ENCODE assay signal across 15 mouse cellular contexts in genomic region chr11:113409121-113409520, GRCm38 (mm10).
DNase-seq lines count a peak whose midpoint lies in the region; ATAC-seq and TF ChIP-seq lines count a peak whose summit lies in the region.
"Had no signal": no experiment of that assay in that cellular context is flagged by ENCODE, and none has a peak within 500 bp of the region (broad histone marks: within the 10 kb centered on the region; RNA-seq: fewer than 3 reads in every experiment).

No protein-coding gene starts in this region.

- H3K4me1 ChIP-seq in MEL (ENCODE audit: control insufficient read depth in 1 of 2, insufficient read depth in 2 of 2, low read length in 2 of 2): no peaks in the 10 kb centered on the region
- no peaks in the 10 kb centered on the region for H3K4me1 ChIP-seq in stomach, postnatal 0 days (replicated peaks; ENCODE audit: control insufficient read depth, insufficient read depth)

- H3K9me3 ChIP-seq in MEL (replicated peaks; ENCODE audit: insufficient read depth, low read length): no peaks in the 10 kb centered on the region
- no peaks in the 10 kb centered on the region for H3K9me3 ChIP-seq in stomach, postnatal 0 days (ENCODE audit: control insufficient read depth, low read length)
- H3K9me3 ChIP-seq: forebrain, embryonic 13.5 days had no signal

- no peak overlapping the region for H3K27ac ChIP-seq in left cerebral cortex, adult 2 months
- no peak overlapping the region for H3K27ac ChIP-seq in MEL (ENCODE audit: control insufficient read depth, low read depth, low read length)
- H3K27ac ChIP-seq in stomach, postnatal 0 days (replicated peaks): no peak overlapping the region
- H3K27ac ChIP-seq: forebrain, embryonic 13.5 days had no signal

- TF ChIP-seq CTCF in left cerebral cortex, adult 2 months (IDR thresholded peaks at IDR 0.05): peak; percentile 37
- TF ChIP-seq CTCF in MEL (IDR thresholded peaks at IDR 0.05 in 2 of 3, conservative IDR thresholded peaks at IDR 0.05 in 1 of 3; ENCODE audit: control insufficient read depth in 1 of 3, insufficient read depth in 1 of 3, low read depth in 2 of 3, low read length in 3 of 3, poor library complexity in 1 of 3, severe bottlenecking in 1 of 3): peak; percentile 50 to 66 (median 61)
- TF ChIP-seq CTCF in stomach, postnatal 0 days (IDR thresholded peaks at IDR 0.05; ENCODE audit: low read depth): peak; percentile 61

- no peak for TF ChIP-seq EP300 in MEL (IDR thresholded peaks at IDR 0.05; ENCODE audit: low read depth in 1 of 2, low read length in 2 of 2)
- TF ChIP-seq EP300 in stomach, postnatal 0 days (optimal IDR thresholded peaks at IDR 0.05): no peak

- no peak for ATAC-seq in stomach, postnatal 0 days (ENCODE audit: low FRiP score, low TSS enrichment)
- ATAC-seq: forebrain, embryonic 13.5 days; intestine, embryonic 16.5 days; Patski had no signal

- H3K4me2 ChIP-seq in stomach, postnatal 0 days (replicated peaks; ENCODE audit: low read depth): no peak overlapping the region
- H3K4me2 ChIP-seq: forebrain, embryonic 13.5 days had no signal

- WGBS in stomach, postnatal 0 days: 87% methylated on average over 9 of the region's 9 CpGs

- H3K4me3 ChIP-seq in left cerebral cortex, adult 2 months: no peak overlapping the region
- no peak overlapping the region for H3K4me3 ChIP-seq in MEL (ENCODE audit: control insufficient read depth in 1 of 2, insufficient read depth in 1 of 2, low read depth in 2 of 2, low read length in 2 of 2)
- H3K4me3 ChIP-seq in stomach, postnatal 0 days (ENCODE audit: low read depth, low read length): no peak overlapping the region
- H3K4me3 ChIP-seq: forebrain, embryonic 13.5 days had no signal

- DNase-seq in left cerebral cortex, adult 2 months (ENCODE audit: extremely low spot score in 1 of 2, low spot score in 2 of 2): no peak
- no peak for DNase-seq in left cerebral cortex, postnatal 14 days (ENCODE audit: low spot score in 2 of 2)
- peak; percentile 27 for DNase-seq in thymus, postnatal 14 days
- no peak for DNase-seq in thymus, postnatal 10 days (ENCODE audit: low spot score in 2 of 2)
- DNase-seq in MEL (ENCODE audit: low read depth, low spot score): peak; percentile 67
- peak; percentile 34 for DNase-seq in stomach, postnatal 0 days (ENCODE audit: low spot score)
- DNase-seq in frontal cortex, postnatal 36 days (ENCODE audit: low spot score in 2 of 2): no peak
- DNase-seq in gastrocnemius, postnatal 36 days: no peak
- DNase-seq: adrenal gland, adult 8-10 months; cerebellum, postnatal 14 days; heart, postnatal 36 days; kidney, postnatal 4 days had no signal

- no peak for TF ChIP-seq POLR2A in MEL (IDR thresholded peaks at IDR 0.05; ENCODE audit: control insufficient read depth in 1 of 2, insufficient read depth in 1 of 2, low read depth in 1 of 2, low read length in 2 of 2, poor library complexity in 1 of 2)

- TF ChIP-seq RAD21 in MEL (IDR thresholded peaks at IDR 0.05; ENCODE audit: low read depth, low read length): peak; percentile 41

- intact Hi-C loops in left cerebral cortex, adult 2 months (cut with DNase I): no loop called here
- intact Hi-C loops in left cerebral cortex, postnatal 14 days (cut with DNase I): no loop called here
- intact Hi-C loops in gastrocnemius, postnatal 36 days (cut with DNase I): loop anchor here (5.0 kb wide), 1 partner anchor 107 kb away; no protein-coding TSS in a partner anchor

- H3K36me3 ChIP-seq in MEL (ENCODE audit: control insufficient read depth in 1 of 2, insufficient read depth in 2 of 2, low read length in 2 of 2): no peaks in the 10 kb centered on the region
- H3K36me3 ChIP-seq in stomach, postnatal 0 days (ENCODE audit: control insufficient read depth, insufficient read depth, low read length): no peaks in the 10 kb centered on the region

- H3K9ac ChIP-seq in MEL (ENCODE audit: control insufficient read depth, low read depth, low read length, poor library complexity, severe bottlenecking): no peak overlapping the region
- no peak overlapping the region for H3K9ac ChIP-seq in stomach, postnatal 0 days (ENCODE audit: low read length)
- H3K9ac ChIP-seq: forebrain, embryonic 13.5 days had no signal

- no peaks in the 10 kb centered on the region for H3K27me3 ChIP-seq in MEL (ENCODE audit: control insufficient read depth in 1 of 2, insufficient read depth in 2 of 2, low read length in 2 of 2)
- H3K27me3 ChIP-seq in stomach, postnatal 0 days (ENCODE audit: control insufficient read depth, insufficient read depth, low read length): no peaks in the 10 kb centered on the region
- H3K27me3 ChIP-seq: forebrain, embryonic 13.5 days; Patski had no signal

- no peaks in the 10 kb centered on the region for H3K79me2 ChIP-seq in MEL (ENCODE audit: control insufficient read depth, insufficient read depth, low read length, poor library complexity)

TF ChIP-seq in MEL, 35 proteins besides CTCF, POLR2A, EP300 and RAD21:
- TF ChIP-seq SMC3 (IDR thresholded peaks at IDR 0.05; ENCODE audit: low read depth, low read length) (peak; percentile 68), TAL1 (IDR thresholded peaks at IDR 0.05; ENCODE audit: low read length) (no peak)
TF ChIP-seq in MEL: peak in this region for 1.

Comparison
In these comparisons a context has a peak if more than half of its experiments do, and no peak if none do; other contexts are left out.
1. DNase-seq: peak in thymus, postnatal 14 days (single experiment), MEL (single experiment) and stomach, postnatal 0 days (single experiment); none in left cerebral cortex, adult 2 months (0 of 2), left cerebral cortex, postnatal 14 days (0 of 2), thymus, postnatal 10 days (0 of 2), frontal cortex, postnatal 36 days (0 of 2) and gastrocnemius, postnatal 36 days (0 of 2).
2. Peak in every context shown above with its lines, with median percentiles within 50 percentile points of each other: CTCF ChIP-seq.